Mouse (Mus musculus) limb, embryonic 13.5 days (tissue): ENCODE results near the gene Whamm. TPM values are rescaled to one million over a fixed set of nuclear protein-coding genes. Genes with fewer than 3 reads are reported as not detected.

Experiments used
- ATAC-seq: fragments of 200-750 bp; cut with Nextera tagmentation; 2 replicates; pipeline ENCODE4 v1.8.0; 2017; ENCODE audit warnings: low read depth, moderate number of reproducible peaks, moderate TSS enrichment; ENCODE audit not compliant: low FRiP score
- H3K27ac ChIP-seq: fragments of 300-500 bp; sonication (generic); 2 replicates; pipeline ENCODE4 v1.5.1; 2015; ENCODE audit warnings: inconsistent platforms, mild to moderate bottlenecking, moderate library complexity
- H3K27me3 ChIP-seq: fragments of 300-500 bp; sonication (generic); 2 replicates; pipeline ENCODE4 v1.6.1; 2015; ENCODE audit warnings: mild to moderate bottlenecking, inconsistent platforms
- H3K36me3 ChIP-seq: fragments of 300-500 bp; sonication (generic); 2 replicates; pipeline ENCODE4 v1.6.1; 2015; ENCODE audit warnings: inconsistent platforms, mild to moderate bottlenecking, moderate library complexity
- H3K4me1 ChIP-seq: fragments of 300-500 bp; sonication (generic); 2 replicates; pipeline ENCODE4 v1.6.1; 2015; ENCODE audit warnings: inconsistent platforms
- H3K4me2 ChIP-seq: fragments of 300-500 bp; sonication (generic); replicated peaks from 2 replicates; pipeline ENCODE4 v1.6.1; 2015; ENCODE audit warnings: inconsistent platforms, mild to moderate bottlenecking, moderate library complexity
- H3K4me3 ChIP-seq: fragments of 300-500 bp; sonication (generic); 2 replicates; pipeline ENCODE4 v1.5.1; 2015; ENCODE audit warnings: moderate library complexity, mild to moderate bottlenecking, inconsistent platforms
- H3K9ac ChIP-seq: fragments of 300-500 bp; sonication (generic); 2 replicates; pipeline ENCODE4 v1.6.1; 2015; ENCODE audit warnings: mild to moderate bottlenecking, inconsistent platforms
- H3K9me3 ChIP-seq: fragments of 300-500 bp; sonication (generic); 2 replicates; pipeline ENCODE4 v1.6.1; 2016; ENCODE audit warnings: inconsistent platforms
- WGBS: fragments of 180-500 bp; shearing (Covaris S2); methylation state at CpG from one replicate; pipeline ENCODE4 v1.1.7; 2015; 5-methylcytosine and 5-hydroxymethylcytosine counted together
- polyA plus RNA-seq: library from polyadenylated mRNA; unstranded; fragments of >200 nt; fragmentation: Nextera tagmentation; extraction: Ambion mirVana; gene quantifications from 2 replicates; pipeline ENCODE4 v1.2.1, GENCODE M21; 2015

Whamm gene
- polyA plus RNA-seq, 1 experiment from 2014 or later, result 4.0 TPM

DNA sequence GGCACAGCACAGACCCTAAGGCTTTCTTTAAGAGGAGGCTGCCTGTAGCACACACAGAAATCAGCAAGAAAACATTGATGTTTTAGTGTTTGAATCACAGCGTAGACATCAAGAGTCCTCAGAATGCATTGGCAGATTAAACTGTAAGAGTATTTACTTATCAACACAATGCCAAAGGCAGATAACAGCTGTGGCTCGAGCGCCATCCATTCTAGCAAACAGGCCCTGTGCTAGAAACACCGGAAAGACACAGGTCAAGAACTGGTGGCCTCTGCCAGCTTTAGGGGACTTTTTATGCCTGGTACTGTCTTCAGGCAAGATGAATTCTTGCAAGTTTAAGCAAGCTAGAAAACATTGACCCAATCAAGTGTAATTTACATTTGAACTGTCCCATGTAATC, 4.7 kb upstream of the Whamm start:
- no peaks in the 10 kb centered on the region for H3K27me3 ChIP-seq
- no peak overlapping the region for H3K27ac ChIP-seq
- no peak overlapping the region for H3K4me3 ChIP-seq
- 84% methylated on average over 4 of the region's 4 CpGs for WGBS
- no peaks in the 10 kb centered on the region for H3K36me3 ChIP-seq
- H3K9ac ChIP-seq, result no peak overlapping the region
- H3K9me3 ChIP-seq, result no peaks in the 10 kb centered on the region
- no peak for ATAC-seq
- no peak overlapping the region for H3K4me2 ChIP-seq
- H3K4me1 ChIP-seq, result peaks cover 7% of the 10 kb centered on the region; the same call in 1 of the 2 replicates

DNA sequence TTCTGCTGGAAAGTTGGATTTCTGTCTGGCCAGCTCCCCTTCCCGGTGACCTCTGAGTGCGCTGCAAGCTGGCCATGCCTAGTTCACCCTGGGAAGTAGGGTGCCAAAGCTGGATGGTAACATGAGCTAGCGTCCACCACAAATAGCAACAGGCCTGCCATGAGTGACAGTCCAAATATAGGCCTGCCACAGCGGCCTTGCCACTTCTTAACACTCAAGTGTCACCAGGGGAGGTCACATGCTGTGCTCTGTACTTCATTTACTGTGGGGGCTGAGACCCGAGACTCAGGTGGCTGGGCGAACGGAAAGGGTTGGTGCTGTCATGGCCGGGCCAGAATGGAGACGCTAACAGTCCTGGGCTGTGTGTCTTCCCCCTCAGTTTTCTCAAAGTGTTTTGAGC, 4.2 kb upstream of the Whamm start, which contains the start of gene Fsd2:
Gene Fsd2, minus strand, starts transcription at position 53 of the 400 bp plus-strand sequence.
- H3K9me3 ChIP-seq, result no peaks in the 10 kb centered on the region
- no peaks in the 10 kb centered on the region for H3K27me3 ChIP-seq
- no peak for ATAC-seq
- WGBS, result 67% methylated on average over 9 of the region's 9 CpGs
- no peak within 1 kb of the TSS for H3K4me2 ChIP-seq
- H3K27ac ChIP-seq, result no peak within 1 kb of the TSS
- H3K36me3 ChIP-seq, result no peaks in the 10 kb centered on the region
- H3K4me1 ChIP-seq, result peaks cover 9% of the 10 kb centered on the region; the same call in 1 of the 2 replicates
- H3K4me3 ChIP-seq, result no peak within 1 kb of the TSS
- H3K9ac ChIP-seq, result no peak within 1 kb of the TSS

DNA sequence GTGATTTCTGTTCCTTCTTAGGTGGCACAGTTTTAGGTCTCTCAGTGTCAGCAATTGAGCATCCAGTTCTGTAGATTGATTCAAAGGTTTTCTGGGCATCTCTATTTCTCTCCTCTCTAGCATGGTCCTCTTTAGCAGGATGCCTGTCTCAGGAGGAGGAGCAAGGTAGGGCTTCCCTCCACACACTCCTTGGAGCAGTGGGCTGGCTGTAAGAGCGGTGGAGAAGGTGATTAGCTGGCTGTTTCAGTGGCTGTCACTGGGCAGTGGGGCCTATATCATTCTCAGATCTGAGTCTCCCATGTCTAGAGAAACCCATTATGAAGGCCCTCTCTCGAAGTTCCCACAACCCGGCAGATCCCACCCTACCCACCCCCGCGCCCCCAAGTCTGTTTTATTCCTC, 3.7 kb upstream of the Whamm start:
- H3K4me2 ChIP-seq, result no peak overlapping the region
- no peaks in the 10 kb centered on the region for H3K9me3 ChIP-seq
- H3K4me3 ChIP-seq, result no peak overlapping the region
- H3K4me1 ChIP-seq, result peaks cover 14% of the 10 kb centered on the region
- 88% methylated on average over 5 of the region's 5 CpGs for WGBS
- H3K36me3 ChIP-seq, result no peaks in the 10 kb centered on the region
- H3K9ac ChIP-seq, result no peak overlapping the region
- H3K27me3 ChIP-seq, result no peaks in the 10 kb centered on the region
- H3K27ac ChIP-seq, result no peak overlapping the region
- ATAC-seq, result no peak

DNA sequence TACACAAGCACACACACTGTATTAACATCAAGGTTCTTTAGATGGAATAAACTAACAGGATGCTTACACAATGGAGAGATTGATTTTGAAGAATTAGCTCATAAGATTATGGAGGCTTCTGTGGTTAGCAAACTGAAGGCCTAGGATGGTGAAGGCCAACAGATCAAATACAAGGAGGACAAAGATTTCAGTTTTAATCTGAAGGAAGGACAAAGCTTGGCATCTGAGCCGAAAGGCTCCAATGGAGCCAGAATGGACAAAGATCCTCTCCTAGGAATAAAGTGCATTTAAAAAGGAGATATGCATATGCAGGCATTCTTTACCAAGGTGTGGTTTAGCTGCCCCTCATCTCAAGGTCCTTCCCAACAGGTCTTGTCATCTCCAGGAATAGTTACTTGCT, 1.2 kb upstream of the Whamm start:
- 93% methylated on average over 1 of the region's 1 CpGs for WGBS
- Histone ChIP-seq H3K4me1 (peaks cover 20% of the 10 kb centered on the region), H3K4me3 (no peak overlapping the region), H3K4me2 (no peak overlapping the region), H3K27ac (no peak overlapping the region), H3K9ac (no peak overlapping the region), H3K27me3 (no peaks in the 10 kb centered on the region), H3K36me3 (peaks cover 1% of the 10 kb centered on the region), H3K9me3 (no peaks in the 10 kb centered on the region)
- no peak for ATAC-seq

DNA sequence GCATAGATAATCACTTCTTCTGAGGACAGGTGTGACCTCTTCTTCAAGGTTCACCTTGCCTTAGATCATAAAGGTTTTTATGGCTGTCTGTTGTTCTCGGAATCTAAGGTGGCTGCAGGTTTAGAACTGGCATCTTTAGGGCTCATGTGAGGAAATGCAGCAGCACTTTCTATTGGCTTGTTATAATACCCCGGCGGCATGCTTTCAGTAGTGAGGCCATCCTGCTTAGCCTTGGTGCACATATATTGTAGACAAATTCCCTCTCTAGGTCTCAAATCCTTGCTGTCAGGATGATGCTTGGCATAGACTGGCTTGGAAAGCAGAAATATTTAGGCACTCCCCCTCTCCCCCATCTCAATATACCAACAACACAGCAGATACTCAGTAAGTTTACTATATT, 795 bp upstream of the Whamm start:
- peaks cover 5% of the 10 kb centered on the region for H3K36me3 ChIP-seq
- H3K4me1 ChIP-seq, result peaks cover 18% of the 10 kb centered on the region
- no peak overlapping the region for H3K4me2 ChIP-seq
- no peak overlapping the region for H3K4me3 ChIP-seq
- no peaks in the 10 kb centered on the region for H3K27me3 ChIP-seq
- no peak overlapping the region for H3K9ac ChIP-seq
- 79% methylated on average over 3 of the region's 3 CpGs for WGBS
- no peaks in the 10 kb centered on the region for H3K9me3 ChIP-seq
- no peak overlapping the region for H3K27ac ChIP-seq
- no peak for ATAC-seq

DNA sequence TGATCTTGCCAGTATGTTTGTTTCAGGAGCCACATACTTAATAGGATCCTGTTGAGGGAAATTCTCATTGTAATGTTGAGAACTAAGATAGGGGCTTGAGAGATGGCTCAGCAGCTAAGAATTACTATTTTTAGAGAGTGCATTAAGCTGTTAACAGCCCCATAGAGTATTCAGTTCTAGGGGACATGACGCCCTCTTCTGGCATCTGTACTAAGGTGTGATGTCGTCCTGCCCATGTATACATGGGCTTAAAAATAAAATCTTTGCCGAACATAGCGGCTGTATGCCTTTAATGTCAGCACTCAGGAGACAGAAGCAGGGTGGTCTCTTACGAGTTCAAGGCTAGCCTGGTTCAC, 336 bp upstream of the Whamm start:
- Histone ChIP-seq H3K4me3 (peak overlapping the region; percentile 87), H3K9ac (no peak overlapping the region), H3K9me3 (no peaks in the 10 kb centered on the region), H3K4me1 (peaks cover 15% of the 10 kb centered on the region), H3K27me3 (no peaks in the 10 kb centered on the region), H3K27ac (no peak overlapping the region), H3K4me2 (peak overlapping the region; percentile 92), H3K36me3 (peaks cover 10% of the 10 kb centered on the region)
- ATAC-seq, result no peak
- 3% methylated on average over 5 of the region's 5 CpGs for WGBS

DNA sequence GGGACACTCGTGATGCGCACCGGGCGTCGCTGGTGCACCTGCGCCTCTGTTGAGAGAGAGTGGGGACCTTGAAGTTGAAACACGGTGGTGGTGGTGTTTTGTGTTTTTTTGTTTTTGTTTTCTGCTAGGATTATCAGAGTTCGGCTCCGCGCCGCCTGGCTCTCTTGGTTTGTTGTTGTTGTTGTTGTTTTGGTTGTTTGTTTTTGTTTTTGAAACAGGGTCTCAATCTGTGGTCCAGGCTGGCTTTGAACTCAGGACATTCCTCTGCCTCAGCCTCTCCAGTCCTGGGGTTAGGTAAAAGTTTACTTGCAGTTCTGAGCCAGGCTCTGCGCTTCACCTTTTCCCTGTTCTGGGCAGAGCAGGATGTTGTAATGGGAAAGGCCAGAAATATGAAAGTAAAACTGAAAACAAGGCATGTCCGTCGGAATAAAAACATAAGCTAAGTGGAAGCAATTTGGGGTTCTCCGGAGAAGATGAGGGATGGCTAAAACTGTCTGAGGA, 925 bp downstream of the Whamm start:
- WGBS, result 19% methylated on average over 15 of the region's 15 CpGs
- no peak for ATAC-seq
- peak overlapping the region; percentile 85 for H3K9ac ChIP-seq
- H3K36me3 ChIP-seq, result peaks cover 15% of the 10 kb centered on the region
- peak overlapping the region; percentile 92 for H3K4me2 ChIP-seq
- peaks cover 13% of the 10 kb centered on the region for H3K4me1 ChIP-seq
- H3K4me3 ChIP-seq, result peak overlapping the region; percentile 87
- no peaks in the 10 kb centered on the region for H3K27me3 ChIP-seq
- peak overlapping the region; percentile 83; the same call in 1 of the 2 replicates for H3K27ac ChIP-seq
- H3K9me3 ChIP-seq, result no peaks in the 10 kb centered on the region

DNA sequence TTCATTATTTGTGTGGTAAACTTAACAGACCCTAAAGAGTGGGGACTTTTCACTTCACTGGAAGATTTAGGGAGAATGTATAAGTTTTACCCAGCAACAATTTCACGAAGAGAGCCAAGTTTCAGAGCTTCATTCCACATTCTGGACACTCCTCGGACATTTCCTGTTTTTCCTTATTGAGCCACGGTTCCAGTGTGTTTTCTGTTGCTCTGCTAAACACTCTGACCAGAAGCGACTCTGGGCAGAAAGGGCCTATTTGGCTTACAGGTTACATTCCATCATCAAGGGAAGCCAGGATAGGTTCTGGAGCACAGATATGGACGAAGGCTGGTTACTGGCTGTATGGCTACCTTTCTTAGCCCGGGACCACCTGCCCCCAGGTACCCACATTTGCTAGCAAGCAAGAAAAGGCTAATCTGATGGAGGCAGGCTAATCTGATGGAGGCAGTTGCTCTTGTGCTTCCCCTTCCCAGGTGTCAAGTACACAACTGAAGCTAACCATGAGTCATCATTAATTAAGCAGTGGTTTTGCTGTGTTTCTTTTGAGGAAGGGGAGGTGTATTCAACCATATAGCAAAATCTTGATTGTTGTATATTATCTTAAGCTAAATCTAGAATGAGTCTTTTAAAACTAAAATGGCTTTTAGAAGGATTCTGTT, 1.7 kb downstream of the Whamm start:
- Histone ChIP-seq H3K27me3 (no peaks in the 10 kb centered on the region), H3K9ac (no peak overlapping the region), H3K4me3 (peak overlapping the region; percentile 87; the same call in 1 of the 2 replicates), H3K4me1 (peaks cover 13% of the 10 kb centered on the region), H3K9me3 (no peaks in the 10 kb centered on the region), H3K36me3 (peaks cover 15% of the 10 kb centered on the region), H3K27ac (no peak overlapping the region), H3K4me2 (peak overlapping the region; percentile 92)
- no peak for ATAC-seq
- 77% methylated on average over 6 of the region's 6 CpGs for WGBS

DNA sequence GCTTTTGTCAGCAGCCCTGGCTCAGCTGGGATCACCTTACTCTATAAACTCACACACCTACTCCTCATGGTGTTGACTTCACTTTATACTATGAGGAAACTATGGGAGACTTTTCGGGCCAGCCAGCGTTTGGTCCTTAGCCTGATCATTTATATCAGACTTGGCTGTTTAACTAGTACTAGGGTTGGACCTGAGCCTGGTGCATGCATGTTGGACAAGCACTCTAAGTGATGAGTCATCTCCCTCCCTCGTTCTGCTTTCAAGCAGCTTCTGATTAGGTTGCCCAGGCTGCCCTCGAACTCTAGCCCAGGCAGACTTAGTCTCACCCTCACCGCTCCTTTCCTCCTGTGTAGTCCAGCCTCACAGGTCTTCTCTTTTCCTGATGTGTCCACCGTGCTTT, 2.3 kb downstream of the Whamm start:
- WGBS, result 88% methylated on average over 6 of the region's 6 CpGs
- Histone ChIP-seq H3K9me3 (no peaks in the 10 kb centered on the region), H3K27ac (no peak overlapping the region), H3K36me3 (peaks cover 22% of the 10 kb centered on the region), H3K4me3 (no peak overlapping the region), H3K27me3 (no peaks in the 10 kb centered on the region), H3K4me1 (peaks cover 13% of the 10 kb centered on the region), H3K9ac (no peak overlapping the region), H3K4me2 (no peak overlapping the region)
- ATAC-seq, result no peak

DNA sequence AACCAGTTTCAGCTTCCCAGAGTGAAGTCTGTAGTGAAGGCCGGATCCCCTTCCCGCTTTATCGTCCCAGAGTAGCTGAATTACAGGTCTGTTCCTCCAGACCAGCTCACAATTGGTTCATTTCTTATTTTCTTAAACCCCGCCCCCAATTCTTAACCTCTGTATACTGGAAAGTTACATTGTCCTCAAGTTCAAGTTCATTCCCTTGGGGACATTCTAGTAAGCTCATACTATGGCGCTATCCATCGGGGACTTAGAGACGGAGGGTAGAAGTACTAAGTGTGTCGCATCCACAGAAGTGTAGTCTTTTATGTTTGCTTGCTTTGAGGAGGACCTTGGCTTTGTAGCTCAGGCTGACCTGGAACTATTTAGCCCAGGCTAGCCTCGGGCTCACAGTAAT, 2.8 kb downstream of the Whamm start:
- Histone ChIP-seq H3K27me3 (no peaks in the 10 kb centered on the region), H3K4me2 (no peak overlapping the region), H3K9me3 (no peaks in the 10 kb centered on the region), H3K36me3 (peaks cover 26% of the 10 kb centered on the region), H3K27ac (no peak overlapping the region), H3K4me3 (no peak overlapping the region), H3K9ac (no peak overlapping the region), H3K4me1 (peaks cover 13% of the 10 kb centered on the region)
- 90% methylated on average over 9 of the region's 9 CpGs for WGBS
- ATAC-seq, result no peak

DNA sequence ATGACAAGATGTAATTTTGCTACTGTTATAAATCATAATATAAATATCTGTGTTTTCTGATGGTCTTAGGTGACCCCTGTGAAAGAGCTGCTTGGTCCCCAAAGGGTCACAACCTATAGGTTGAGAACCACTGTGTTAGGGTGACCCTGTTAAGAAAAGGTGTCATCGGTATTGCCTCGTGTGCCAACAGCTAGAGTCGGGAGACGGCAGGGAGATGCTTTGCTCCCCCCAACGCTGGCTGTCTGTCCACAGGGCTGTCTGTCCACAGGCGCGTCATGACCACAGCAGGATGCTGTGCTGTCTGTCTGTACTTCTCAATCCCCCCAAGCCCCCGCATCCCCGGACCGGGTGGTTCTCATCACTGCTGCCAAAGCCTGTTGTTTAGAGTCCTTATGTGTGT, 4.5 kb downstream of the Whamm start:
- no peak for ATAC-seq
- WGBS, result 93% methylated on average over 10 of the region's 10 CpGs
- no peaks in the 10 kb centered on the region for H3K9me3 ChIP-seq

DNA sequence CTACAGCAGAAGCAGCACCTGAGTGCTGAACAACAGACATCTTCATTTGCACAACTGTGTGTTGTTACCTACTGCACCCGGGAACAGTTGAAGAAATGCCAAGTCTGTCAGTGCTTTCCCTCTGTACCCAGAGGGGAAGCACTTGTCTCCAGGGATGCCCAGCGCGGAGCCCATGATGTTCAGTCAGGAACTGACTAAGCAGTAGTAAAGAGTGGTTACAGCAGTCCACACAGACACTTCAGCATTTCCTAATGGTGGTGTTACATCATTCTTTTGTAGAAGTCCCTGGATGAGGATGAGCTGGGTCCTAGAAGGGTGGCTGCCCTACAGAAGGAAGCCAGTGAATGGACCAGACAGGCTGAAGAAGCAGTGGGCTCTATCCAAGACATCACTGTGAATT, 6.8 kb downstream of the Whamm start:
- Histone ChIP-seq H3K4me2 (no peak overlapping the region), H3K27me3 (no peaks in the 10 kb centered on the region), H3K36me3 (peaks cover 28% of the 10 kb centered on the region), H3K9ac (no peak overlapping the region), H3K9me3 (no peaks in the 10 kb centered on the region), H3K4me3 (no peak overlapping the region), H3K4me1 (peaks cover under 1% of the 10 kb centered on the region), H3K27ac (no peak overlapping the region)
- WGBS, result 97% methylated on average over 3 of the region's 3 CpGs
- no peak for ATAC-seq

More for the DNA sequence above, 4.5 kb downstream of the Whamm start:
- Histone ChIP-seq H3K27me3 (no peaks in the 10 kb centered on the region), H3K9ac (no peak overlapping the region), H3K4me3 (no peak overlapping the region), H3K4me2 (no peak overlapping the region), H3K27ac (no peak overlapping the region), H3K4me1 (peaks cover 13% of the 10 kb centered on the region), H3K36me3 (peaks cover 28% of the 10 kb centered on the region)

DNA sequence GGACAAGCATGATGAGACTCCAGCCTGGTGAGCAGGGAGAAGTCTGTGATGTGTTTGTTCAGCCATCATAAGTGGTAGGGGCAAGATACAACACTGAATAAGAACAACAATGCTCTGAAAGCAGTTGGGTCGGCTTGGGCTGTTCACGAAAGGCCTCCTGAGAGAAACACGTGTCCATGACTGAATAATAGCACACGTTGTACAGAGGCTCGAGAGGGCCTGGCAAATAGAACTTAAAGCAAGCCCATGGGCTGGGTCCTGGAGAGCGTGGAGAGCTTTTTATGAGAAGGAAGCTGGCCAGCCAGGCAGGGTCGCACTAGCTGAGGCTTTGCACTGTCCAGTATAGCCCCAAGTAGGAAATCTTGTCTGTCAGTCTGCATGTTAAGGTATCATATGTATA, 7.3 kb downstream of the Whamm start:
- H3K9me3 ChIP-seq, result no peaks in the 10 kb centered on the region
- 91% methylated on average over 7 of the region's 7 CpGs for WGBS
- no peak overlapping the region for H3K9ac ChIP-seq
- no peak overlapping the region for H3K4me3 ChIP-seq
- ATAC-seq, result no peak
- no peak overlapping the region for H3K27ac ChIP-seq
- H3K4me1 ChIP-seq, result no peaks in the 10 kb centered on the region
- H3K4me2 ChIP-seq, result no peak overlapping the region
- H3K27me3 ChIP-seq, result no peaks in the 10 kb centered on the region
- peaks cover 28% of the 10 kb centered on the region for H3K36me3 ChIP-seq
